Mouse (Mus musculus) frontal cortex, postnatal 25 days (tissue): ENCODE measurements at regions not wholly inside any gene's neighbourhood (a gene's known extent, or its start where the extent isn't known, plus 50 kb on each side); places are given as distances from the start of the nearest gene placed in this dataset.

ENCODE experiments used
- DNase-seq, 2 experiments: peaks; one replicate each; pipeline ENCODE4 v3.0.0; 2022; ENCODE audit warnings: low spot score in 2 of 2

DNA sequence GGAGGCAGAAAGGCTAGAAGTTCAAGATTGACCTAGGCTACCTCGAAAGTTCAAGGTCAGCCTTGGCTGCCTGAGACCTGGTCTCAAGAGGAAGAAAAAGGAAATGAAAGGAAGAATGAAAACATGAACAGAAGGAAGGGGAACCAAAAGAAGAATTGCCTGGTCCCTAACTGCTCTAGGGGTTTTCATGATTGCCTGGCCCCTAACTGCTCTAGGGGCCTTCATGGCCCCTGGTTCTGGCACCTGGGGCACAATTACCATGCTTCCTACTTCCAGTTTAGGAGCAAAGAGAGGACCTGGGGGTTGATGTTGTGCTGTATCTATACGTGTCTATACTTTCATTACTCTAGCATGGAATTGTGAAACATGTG lies 132.8 kb downstream of the Cd24a start:
- DNase-seq = no peak

DNA sequence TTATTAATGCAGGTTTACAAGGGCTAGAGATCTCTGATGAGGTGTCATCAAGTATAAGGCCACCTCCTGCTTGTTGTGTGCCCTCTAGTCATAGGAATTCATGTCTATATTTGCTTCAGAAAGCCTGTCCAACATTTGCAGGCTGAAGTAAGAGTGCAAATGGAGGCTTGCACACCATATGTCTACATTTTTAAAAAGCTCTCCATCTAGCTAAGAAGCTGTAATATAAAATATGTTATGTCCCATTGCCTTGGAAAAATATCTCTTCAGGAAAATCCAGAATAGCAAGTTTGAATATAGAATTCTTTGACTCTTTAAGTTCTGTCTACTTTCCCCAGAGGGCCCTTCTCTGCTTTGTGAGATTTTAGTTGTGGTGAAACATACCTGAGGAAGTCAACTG lies 134.6 kb downstream of the Cd24a start:
- DNase-seq = no peak

DNA sequence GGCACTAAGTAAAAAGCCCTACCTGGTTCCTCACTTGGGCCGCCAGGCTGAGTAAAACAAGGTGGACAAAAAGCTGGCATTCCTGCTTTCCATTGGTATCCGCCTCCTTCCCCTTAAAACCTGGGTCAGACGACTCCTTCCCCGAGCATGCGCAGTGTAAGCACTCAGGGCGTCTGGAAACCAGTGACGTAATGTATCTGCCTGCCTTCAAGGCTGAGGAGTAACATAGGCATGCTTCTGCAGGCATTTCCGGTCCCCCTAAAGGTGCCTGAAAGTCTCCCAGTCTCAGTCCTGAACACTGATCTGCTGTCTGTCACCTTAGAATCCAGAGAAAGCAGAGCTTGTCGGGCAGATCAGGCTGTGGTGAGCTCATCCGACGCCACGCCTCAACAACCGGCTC lies 140.7 kb downstream of the Cd24a start:
- DNase-seq = no peak

DNA sequence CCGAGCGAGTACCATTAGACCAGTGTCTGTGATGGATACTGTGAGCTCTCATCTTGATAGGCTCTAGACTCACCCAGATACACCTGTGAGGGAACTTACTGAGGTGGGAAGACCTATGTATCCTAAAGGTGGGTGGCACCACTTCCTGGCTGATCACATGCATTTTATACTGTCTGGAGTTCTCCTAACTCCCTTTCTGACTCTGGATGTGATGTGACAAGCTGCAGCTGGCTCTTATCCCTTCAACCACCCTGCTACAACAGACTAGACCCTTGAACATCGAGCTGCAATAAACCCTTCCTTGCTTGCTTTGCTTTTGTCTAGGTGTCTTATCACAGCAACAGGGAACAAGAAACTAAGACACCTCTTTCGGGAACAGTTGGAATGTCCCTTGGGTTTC lies 143.3 kb downstream of the Cd24a start:
- DNase-seq = no peak

DNA sequence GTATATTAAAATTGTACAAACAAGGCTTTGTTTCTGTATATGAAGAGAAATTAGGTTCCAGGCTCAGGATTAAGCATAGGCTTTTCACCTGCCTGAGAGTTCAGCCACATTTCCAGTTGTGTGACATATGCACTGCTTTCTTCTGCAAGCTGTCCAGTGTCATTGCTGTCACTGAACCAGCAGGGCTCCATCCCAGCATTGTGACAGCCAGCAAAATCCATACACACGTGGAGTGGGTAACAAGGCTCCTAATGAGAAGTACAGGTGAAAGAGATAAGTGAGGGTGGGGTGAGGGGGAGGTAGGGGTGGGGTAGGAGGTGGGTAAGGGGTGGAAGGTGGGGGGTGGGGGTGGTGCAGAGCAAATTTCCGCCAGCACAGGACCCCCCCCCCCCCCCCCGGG lies 144.1 kb downstream of the Cd24a start:
- no peak for DNase-seq

DNA sequence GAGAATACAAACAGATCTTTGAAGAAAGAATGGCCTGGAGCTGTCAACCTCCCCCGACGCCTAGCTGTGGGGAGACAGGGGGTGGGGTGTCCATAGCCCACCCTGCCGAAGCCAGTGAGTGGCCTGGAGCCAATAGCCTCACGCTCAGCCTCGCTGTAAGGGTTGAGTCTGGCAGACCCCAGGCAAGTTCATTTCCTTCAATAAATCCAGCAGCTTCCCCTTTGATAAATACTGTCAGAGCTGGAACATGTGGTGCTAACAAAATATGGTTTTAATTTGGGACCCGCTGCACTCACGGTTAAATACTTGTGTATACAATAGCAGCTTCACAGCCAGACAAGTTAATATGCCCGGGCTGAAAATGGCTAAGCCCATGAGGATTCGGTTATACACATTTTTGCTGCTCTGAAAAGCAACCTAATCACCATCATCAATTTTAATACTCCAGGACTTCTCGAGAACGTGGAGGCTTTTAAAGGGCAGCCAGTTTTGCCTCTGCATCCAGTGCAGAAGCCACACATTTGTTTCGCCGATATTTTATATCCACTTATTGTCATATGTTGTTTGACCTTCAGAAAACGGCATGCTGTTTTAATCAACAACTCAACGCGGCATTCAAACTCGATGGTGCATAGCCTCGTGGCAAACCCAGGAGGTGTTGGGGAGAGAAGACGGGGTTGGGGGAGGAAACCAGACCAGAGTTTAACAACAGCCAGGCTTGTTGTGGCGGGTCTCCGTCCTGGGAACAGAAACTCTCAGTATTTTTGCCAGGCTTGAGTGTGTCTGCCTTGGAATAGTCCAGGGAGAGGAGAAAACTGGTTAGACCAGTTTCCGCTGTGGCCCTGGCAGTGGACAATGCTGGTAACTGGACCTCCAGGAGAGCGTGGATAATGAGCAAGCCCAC lies 144.9 kb downstream of the Cd24a start:
- DNase-seq = no peak

DNA sequence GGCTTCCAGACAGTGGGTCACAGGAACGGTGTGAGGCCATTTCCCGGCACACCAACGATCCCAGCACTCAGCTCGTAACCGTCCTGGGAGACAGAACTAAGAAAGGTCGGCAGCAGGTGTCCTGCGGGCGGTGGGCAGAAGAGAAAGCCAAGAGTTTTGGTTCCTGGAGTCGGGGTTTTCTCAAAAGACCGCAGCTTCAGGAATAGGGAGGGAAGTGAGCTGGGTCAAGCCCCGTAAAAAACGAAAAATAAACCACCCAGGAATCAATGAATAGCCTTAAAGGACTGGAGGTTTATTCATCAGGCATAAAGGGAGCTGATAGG lies 145.5 kb downstream of the Cd24a start:
- no peak for DNase-seq

DNA sequence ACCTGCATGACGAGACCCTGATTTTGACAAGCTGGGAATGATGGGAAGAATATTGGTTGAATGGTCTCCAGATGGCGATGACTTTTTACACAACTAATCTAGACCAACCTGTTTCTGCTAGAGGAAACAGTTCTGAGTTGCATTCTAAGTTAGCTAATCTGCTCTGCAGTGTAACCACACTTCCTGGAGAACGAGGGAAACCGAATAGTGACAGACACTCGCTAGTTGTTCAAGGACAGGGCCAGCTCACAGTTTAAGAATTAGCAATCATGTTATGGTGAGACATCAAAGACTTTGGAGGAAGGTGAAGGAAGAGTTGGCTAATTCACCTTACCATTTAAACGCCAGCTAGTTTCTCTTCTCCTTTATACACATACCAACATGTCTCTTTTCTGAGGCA lies 149.7 kb downstream of the Cd24a start:
- no peak for DNase-seq

DNA sequence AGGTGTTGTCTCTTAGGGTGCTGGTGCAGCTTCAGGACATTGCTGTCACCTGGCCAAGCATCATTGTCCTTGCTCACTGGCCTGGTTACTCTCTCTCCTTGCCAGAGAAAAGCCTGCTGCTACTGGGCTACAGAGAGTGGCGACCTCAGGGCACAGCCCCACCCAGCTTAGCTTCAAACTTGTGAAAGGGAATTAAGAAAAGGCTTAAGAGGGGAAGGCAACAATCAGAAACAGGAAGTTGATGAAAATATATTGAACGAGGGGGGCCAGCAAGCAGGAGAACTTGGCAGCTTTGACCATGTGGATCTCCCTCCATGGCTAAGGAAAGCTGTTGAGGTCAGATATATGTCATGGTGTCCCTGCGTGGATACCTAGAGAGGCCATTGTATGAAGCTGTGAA lies 151.1 kb downstream of the Cd24a start:
- no peak for DNase-seq

DNA sequence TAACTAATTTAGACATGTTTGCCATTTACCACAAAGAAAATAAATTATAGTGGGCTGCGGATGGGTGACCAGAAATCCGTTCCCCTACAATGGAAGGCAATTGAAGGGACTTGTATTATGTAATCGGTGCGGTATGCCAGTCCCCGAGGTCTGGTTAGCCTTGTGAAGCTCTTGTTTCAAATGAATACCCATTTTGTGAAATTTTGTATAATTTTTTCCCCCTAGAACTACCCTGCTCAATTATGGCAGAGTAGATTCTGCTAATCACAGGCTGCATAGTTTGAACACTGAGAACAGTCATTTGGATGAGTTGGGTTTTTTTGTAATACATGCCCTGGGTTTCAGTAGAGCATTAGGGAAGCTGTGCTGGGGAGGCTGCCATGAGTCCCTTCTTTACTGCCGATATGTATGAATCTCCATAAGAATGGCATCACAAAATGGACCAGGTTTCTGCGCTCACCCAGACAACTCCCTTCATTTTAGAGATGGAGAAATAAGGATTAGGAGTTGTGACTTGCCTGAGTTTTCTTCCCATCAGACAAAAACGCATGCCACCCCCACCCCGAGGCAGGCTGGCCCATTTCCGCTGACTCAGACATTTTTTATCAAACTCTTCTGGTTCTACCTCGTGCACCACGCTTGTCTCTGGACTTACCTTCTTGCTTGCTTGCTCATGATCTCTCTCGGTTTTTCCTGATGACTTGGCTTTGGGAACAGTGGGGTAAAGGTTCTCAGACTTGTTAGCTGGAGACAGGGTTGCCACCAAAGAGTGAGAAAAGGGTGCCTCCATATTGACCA lies 155.7 kb downstream of the Cd24a start:
- DNase-seq = no peak

DNA sequence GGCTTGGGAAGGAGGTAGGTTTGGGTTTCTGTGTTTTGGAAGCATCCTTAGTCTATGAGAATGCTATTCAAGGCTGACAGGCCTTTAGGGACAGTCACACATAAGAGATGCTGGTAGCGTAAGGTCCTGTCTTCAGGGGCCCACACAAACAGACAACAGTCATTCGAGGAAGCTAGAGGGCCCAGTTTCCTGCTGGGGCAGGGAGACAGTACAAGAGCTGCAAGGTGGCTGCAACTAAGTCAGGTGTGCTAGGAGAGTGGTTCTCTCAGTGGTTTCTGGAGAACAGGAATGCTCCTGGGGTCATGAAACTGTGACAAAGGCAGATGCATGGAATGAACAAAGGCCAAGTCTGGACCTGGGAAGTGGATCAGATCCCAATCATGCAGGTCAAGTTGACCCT lies 161.1 kb downstream of the Cd24a start:
- no peak for DNase-seq

DNA sequence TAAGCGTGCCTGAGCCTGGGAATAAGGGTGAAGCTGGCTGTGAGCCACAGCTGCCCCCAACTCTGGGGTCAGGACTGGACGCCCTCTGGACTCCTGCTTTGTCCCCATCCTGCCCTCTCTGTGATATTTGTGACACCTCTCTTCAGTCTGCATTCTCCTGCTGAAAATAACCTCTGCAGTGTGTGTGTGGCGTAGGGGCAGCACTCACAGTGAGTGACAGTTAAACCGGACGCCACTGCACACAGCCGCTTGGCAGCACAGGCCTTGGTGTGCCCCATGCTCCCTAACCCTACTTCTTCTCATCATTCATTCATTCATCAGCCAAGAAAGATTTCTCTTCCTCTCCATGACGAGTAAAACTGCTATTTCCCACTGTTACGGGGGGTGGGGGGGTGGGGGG lies 161.6 kb downstream of the Cd24a start:
- no peak for DNase-seq

DNA sequence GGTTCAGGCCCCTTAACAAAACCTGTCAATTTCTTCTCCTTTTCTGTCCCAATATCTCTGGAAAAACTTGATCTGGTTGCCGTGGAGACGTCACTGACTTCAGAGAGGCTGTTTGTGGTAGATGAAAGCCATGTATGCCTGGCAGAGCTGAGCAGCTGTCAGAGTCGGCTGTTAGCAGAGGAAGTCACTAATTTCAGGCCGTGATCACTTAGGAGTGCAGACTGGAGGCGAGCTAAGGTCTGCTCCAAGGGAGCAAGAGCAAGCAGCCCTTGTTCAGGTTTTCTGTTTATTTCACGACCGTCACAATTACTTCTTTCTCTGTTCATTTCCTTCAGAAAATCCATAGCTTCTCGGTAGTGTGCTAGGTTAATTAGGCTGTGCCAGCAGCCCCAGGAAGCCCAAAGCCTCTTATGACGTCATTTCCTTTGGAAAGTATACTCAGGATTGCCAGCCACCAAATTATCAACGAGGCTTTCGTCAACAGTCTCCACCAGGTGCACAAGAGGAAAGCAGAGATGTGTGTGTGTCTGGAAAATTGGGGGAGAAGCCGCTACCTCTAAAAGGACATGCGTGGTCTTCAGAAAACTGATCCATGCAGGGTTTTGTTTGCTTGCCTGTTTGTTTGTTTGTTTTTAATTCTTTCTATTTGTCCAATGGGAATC lies 161.2 kb downstream of the Qrsl1 start:
- DNase-seq = peak in 1 of 2 experiments; percentile 19

DNA sequence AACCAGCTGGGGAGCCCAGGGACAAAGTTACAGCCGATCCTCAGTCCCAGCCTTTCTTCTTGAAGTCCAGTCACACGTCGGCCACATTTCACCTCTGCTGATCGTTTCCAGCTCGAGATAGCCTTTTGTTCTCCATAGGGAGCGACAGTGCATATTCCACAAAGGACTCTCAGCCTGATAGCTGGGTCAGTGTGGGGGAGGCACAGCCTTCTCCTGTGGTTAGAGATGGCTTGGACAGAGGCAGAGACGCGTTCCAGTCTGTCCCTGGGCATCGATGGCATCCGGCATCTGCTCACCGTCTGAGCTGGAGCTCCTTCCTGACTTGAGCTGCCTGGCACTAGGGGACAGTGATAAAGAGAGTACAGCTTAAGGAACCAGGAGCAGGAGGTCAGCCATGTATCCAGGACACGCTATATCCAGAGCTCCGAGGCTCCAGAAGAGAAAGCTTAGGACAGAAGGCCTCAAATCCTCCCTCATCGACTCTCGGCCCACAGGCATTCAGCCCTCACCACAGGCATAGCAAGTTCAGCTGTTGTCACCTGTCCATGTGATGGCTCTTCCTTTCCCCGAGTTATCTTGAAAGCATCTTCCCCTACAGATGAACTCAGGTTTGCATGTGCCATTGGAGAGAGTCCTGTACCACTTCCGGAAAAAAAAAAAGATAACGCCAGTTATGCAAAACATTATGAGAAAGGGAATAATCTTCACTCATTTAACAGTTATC lies 160.0 kb downstream of the Qrsl1 start:
- no peak for DNase-seq

DNA sequence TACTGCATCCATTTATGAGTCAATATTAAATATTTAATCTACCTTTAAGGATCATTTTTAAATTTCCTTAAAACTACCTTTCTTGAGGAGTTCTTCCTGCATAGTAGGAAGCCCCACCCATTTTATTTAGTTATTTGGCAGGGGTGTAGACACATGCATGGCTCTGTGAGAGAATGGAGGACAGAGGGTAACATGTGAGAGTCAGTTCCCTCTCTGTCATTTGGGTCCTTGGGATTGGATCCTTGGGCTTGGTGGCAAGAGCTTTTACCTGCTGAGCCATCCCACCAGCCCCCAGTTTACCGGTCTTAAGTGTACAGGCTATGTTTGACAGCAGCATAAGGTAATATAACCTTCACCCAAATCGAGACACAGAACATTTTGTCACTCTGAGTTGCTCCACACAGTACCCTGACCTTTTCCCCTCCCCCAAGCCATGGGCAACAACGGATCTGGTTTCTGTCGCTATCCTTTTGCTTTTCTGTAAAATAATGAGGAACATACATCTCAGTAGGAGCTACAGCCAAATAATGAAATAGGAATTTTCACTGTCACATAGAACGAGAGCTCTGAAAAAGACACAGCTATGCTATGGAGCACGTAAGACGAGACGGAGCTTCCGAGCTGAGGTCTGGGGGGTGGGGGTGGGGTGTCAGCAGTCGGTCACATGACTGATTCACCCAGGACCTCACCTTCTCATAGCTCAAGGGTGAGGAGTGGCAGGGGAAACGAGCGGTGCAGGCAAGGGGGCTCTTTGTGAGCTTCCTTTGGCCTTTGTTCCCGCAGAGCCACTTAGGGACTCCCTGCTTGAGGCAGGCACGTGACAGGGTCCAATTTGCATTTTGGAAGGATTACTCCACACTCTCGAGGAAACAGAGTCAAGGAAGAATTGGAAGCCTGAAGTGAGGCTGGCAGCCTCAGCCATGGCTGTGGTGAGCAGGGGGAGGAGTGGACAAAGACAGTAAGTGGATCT lies 159.2 kb downstream of the Qrsl1 start:
- no peak for DNase-seq

DNA sequence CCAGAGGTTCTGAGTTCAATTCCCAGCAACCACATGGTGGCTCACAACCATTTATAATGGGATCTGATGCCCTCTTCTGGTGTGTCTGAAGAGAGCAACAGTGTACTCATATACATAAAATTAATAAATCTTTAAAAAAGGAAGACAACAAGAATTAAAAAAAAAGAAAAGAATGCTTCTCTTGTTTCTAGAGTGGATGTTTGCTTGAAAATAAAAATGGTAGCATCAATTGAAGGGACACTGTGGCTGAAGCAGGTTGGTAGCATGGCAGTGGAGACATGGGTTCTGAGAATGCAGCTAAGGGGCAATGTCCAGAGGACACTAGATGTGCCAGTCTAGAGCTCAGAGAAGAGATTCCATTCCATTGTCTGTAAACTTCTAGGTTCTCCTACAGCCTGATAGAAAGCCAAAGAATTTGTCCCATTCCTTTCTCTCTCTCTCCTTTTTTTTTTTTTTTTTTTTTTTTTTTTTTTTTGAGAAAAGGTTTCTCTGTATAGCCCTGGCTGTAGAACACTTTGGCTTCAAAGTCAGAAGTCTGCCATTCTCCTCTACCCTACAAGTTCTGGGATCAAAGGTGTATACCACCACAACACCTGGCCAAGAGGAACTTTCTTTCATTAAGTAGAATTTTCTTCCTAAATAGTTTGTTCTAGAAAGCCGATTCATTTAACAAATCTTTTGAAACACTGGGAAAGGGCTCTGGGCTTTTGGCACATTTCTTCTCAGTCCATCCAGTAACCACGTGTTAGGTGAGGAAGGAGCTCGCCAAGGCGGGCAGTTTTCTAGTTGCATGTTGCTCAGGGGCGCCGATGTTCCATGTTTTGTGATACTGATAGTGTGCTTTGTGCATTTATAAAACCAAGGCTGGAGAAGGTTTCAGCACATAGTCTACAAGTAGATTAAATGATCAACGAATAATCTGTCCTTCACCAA lies 158.1 kb downstream of the Qrsl1 start:
- DNase-seq = no peak

DNA sequence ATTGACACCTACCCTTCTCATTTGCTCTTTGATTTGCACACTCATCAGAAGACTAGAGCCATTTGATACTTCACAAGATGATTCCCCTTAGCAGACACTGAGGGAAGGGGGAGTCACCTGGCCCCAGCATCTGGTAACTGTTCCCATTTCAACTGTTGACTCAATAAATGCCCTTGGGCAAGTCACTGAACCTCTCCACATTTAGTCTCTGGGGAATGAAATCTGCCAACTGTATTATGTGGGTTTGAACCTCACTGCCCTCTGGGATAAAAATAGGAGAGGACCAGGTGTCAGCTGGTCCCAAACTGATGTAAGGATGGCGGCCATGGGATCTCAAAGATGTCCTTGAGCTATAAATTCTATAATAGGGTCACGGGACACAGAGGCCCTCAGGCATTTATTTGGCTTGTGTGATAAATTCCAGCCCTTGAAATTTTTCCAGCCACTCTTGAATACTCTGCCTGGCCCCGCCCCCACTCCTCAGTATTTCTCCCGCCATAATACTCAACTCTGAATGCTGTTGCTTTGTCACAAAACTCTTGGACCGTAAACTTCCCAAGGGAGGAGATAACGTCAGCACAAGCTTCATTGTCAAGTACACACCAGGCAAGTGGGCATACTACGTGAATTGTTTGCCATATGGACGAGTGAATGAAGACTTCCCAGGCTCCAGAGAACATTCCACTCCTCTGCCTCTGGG lies 155.5 kb downstream of the Qrsl1 start:
- no peak for DNase-seq

DNA sequence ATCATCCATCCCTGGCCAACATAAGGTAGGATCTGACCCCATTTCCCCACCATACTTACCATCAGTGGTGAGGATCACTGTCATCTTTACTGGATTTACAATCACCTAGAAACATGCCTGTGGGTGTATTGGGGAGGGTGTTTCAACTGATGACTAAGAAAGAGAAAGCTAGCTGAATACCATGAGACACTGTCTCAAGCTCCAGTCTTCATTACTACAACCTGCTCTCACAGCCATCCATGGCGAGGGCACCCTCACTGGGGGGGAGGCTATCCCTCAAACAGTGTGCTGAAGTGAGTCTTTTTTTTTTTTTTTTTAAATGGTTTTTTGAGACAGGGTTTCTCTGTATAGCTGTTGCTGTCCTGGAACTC lies 154.9 kb downstream of the Qrsl1 start:
- DNase-seq = no peak

DNA sequence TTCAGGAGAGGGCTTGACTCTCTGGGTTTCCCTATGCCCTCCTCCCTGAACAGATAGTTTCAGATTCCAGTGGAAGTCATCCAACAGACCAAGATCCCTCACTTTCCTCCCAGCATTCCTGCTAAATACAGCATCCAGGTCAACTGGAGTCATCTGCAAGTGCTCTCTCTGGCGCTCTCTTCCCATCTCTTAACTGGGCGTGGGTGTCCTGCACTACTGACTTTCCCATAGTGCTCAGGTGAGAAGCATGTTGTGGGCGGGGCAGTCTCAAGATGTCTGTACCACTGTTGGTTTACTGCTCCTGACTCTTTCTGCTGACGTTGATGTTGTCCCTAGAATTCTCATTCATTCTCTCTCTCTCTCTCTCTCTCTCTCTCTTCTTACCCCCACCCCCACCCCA lies 154.0 kb downstream of the Qrsl1 start:
- no peak for DNase-seq
